26 mouse cellular contexts compared by ENCODE assay signal in genomic region chr11:5450701-5451100, GRCm38 (mm10). TPM values are rescaled to one million over a fixed set of nuclear protein-coding genes. Genes with fewer than 3 reads are reported as not detected.
DNase-seq lines count a peak whose midpoint lies in the region; ATAC-seq lines count a peak whose summit lies in the region.
"Had no signal": no experiment of that assay in that cellular context is flagged by ENCODE, and none has a peak within 500 bp of the region (broad histone marks: within the 10 kb centered on the region; RNA-seq: fewer than 3 reads in every experiment).

No protein-coding gene starts in this region.

- DNase-seq in heart, adult 11 months: peak; percentile 68
- no peak for DNase-seq in heart, postnatal 10 days
- DNase-seq in embryonic facial prominence, embryonic 10.5 days (ENCODE audit: low spot score): peak; percentile 19
- DNase-seq in embryonic facial prominence, embryonic 11.5 days (ENCODE audit: low spot score): peak; percentile 24
- peak; percentile 40 for DNase-seq in forelimb bud, embryonic 11.5 days (ENCODE audit: low read depth, low spot score)
- DNase-seq in urinary bladder, postnatal 25 days (ENCODE audit: low spot score): no peak
- DNase-seq in layer of hippocampus, adult 9-11 months: no peak
- DNase-seq: adrenal gland, adult 8-10 months; adrenal gland, postnatal 14 days; adrenal gland, postnatal 36 days; cerebellum, adult 11-12 months; cerebellum, adult 2 months; cerebellum, adult 9-10 months; cerebellum, postnatal 10 days; embryo, embryonic 11 days had no signal

- H3K36me3 ChIP-seq in embryonic facial prominence, embryonic 10.5 days (replicated peaks): no peaks in the 10 kb centered on the region
- H3K36me3 ChIP-seq in embryonic facial prominence, embryonic 11.5 days (replicated peaks; ENCODE audit: control insufficient read depth, insufficient read depth, low read depth, low read length): no peaks in the 10 kb centered on the region
- H3K36me3 ChIP-seq: embryonic facial prominence, embryonic 12.5 days; embryonic facial prominence, embryonic 15.5 days; forebrain, embryonic 10.5 days; forebrain, embryonic 12.5 days; G1E had no signal

- H3K27ac ChIP-seq in embryonic facial prominence, embryonic 10.5 days (replicated peaks): no peak overlapping the region
- no peak overlapping the region for H3K27ac ChIP-seq in embryonic facial prominence, embryonic 11.5 days (replicated peaks; ENCODE audit: low read depth, low read length)
- H3K27ac ChIP-seq: embryonic facial prominence, embryonic 12.5 days; embryonic facial prominence, embryonic 15.5 days; forebrain, embryonic 10.5 days; forebrain, embryonic 12.5 days had no signal

- peaks cover 19% of the 10 kb centered on the region for H3K27me3 ChIP-seq in embryonic facial prominence, embryonic 10.5 days (replicated peaks; ENCODE audit: low read depth, poor library complexity, severe bottlenecking)
- H3K27me3 ChIP-seq in embryonic facial prominence, embryonic 11.5 days (ENCODE audit: control insufficient read depth, insufficient read depth, low read length): no peaks in the 10 kb centered on the region
- H3K27me3 ChIP-seq: embryonic facial prominence, embryonic 12.5 days; embryonic facial prominence, embryonic 15.5 days; Patski had no signal

- 76% methylated on average over 4 of the region's 4 CpGs for WGBS in embryonic facial prominence, embryonic 10.5 days
- 85% methylated on average over 4 of the region's 4 CpGs for whole genome bisulfite sequencing in embryonic facial prominence, embryonic 11.5 days

- intact Hi-C loops in heart, postnatal 10 days (cut with DNase I): loop anchor here (5.0 kb wide), 1 partner anchor 158 kb away; no protein-coding TSS in a partner anchor

- H3K9me3 ChIP-seq in embryonic facial prominence, embryonic 10.5 days: no peaks in the 10 kb centered on the region
- no peaks in the 10 kb centered on the region for H3K9me3 ChIP-seq in embryonic facial prominence, embryonic 11.5 days (replicated peaks; ENCODE audit: control insufficient read depth, low read length)
- H3K9me3 ChIP-seq: embryonic facial prominence, embryonic 12.5 days; embryonic facial prominence, embryonic 15.5 days; forebrain, embryonic 10.5 days; forebrain, embryonic 12.5 days; G1E had no signal

- no peak overlapping the region for H3K4me2 ChIP-seq in embryonic facial prominence, embryonic 11.5 days (ENCODE audit: low read depth, low read length)
- H3K4me2 ChIP-seq: embryonic facial prominence, embryonic 12.5 days; embryonic facial prominence, embryonic 15.5 days; forebrain, embryonic 12.5 days had no signal

- ATAC-seq in embryonic facial prominence, embryonic 11.5 days (replicated peaks; ENCODE audit: insufficient number of reproducible peaks, low FRiP score, low TSS enrichment, low read depth): no peak
- ATAC-seq: activated CD4-positive, CD25-positive, alpha-beta regulatory T cell, adult 4 months; CD4-positive, CD25-positive, alpha-beta regulatory T cell, adult 4 months; forebrain, embryonic 14.5 days; forebrain, embryonic 16.5 days; Patski had no signal

- no peak overlapping the region for H3K4me3 ChIP-seq in embryonic facial prominence, embryonic 10.5 days
- no peak overlapping the region for H3K4me3 ChIP-seq in embryonic facial prominence, embryonic 11.5 days (ENCODE audit: low read depth, low read length)
- H3K4me3 ChIP-seq: embryonic facial prominence, embryonic 12.5 days; embryonic facial prominence, embryonic 15.5 days; erythroblast, embryonic 14.5 days; forebrain, embryonic 10.5 days; forebrain, embryonic 12.5 days had no signal

- H3K4me1 ChIP-seq in embryonic facial prominence, embryonic 10.5 days: no peaks in the 10 kb centered on the region
- no peaks in the 10 kb centered on the region for H3K4me1 ChIP-seq in embryonic facial prominence, embryonic 11.5 days (ENCODE audit: control insufficient read depth, insufficient read depth, low read length)
- H3K4me1 ChIP-seq: embryonic facial prominence, embryonic 12.5 days; embryonic facial prominence, embryonic 15.5 days; forebrain, embryonic 10.5 days; forebrain, embryonic 12.5 days had no signal

- no peak overlapping the region for H3K9ac ChIP-seq in embryonic facial prominence, embryonic 11.5 days (replicated peaks; ENCODE audit: low read length)
- H3K9ac ChIP-seq: embryonic facial prominence, embryonic 12.5 days; embryonic facial prominence, embryonic 15.5 days; forebrain, embryonic 12.5 days had no signal

RNA-seq across cellular contexts. Expression of gene Znrf3, which starts 6.1 kb away (rescaled TPM):
- total RNA-seq in heart, postnatal 10 days (2021): 10 to 100 TPM; 11.9 to 14.7 TPM
- 13.1 and 13.8 TPM in 2 replicates for polyA plus RNA-seq in embryonic facial prominence, embryonic 10.5 days (2016; fragmentation: Nextera tagmentation; extraction: Ambion mirVana)
- polyA plus RNA-seq in embryonic facial prominence, embryonic 11.5 days (2014; fragmentation: Nextera tagmentation; extraction: Ambion mirVana): 11.7 and 12.0 TPM in 2 replicates

Comparison
In these comparisons a context has a peak if more than half of its experiments do, and no peak if none do; other contexts are left out.
1. DNase-seq: peak in heart, adult 11 months (single experiment), embryonic facial prominence, embryonic 10.5 days (single experiment), embryonic facial prominence, embryonic 11.5 days (single experiment) and forelimb bud, embryonic 11.5 days (single experiment); none in heart, postnatal 10 days (0 of 2), urinary bladder, postnatal 25 days (single experiment) and layer of hippocampus, adult 9-11 months (single experiment).